Mouse (Mus musculus): ENCODE results near the gene Twf2.

Twf2 gene

GRCm38 (mm10) chr9:106237401-106237800 lies 34.5 kb downstream of the Twf2 start:
- no peak for DNase-seq (ENCODE audit: low spot score in 2 of 2)

DNA sequence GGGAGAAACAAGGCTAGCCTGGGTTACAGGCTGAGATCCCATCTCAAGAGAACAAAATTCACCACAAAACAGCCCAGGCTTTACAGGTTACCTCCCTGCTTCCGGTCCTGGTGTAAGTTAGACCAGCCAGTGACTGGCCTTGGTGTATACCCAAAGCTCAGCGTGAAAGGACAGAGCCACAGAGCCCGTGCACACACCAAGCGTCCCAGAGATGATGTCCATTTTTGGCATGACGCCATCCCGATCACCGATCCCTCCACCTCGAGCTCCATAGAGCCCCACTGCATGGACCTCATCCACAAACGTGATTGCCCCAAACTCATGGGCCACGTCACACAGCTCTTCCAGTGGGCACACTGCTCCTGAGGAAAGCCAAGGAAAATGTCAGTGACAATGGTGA lies 35.0 kb downstream of the Twf2 start:
- no peak for DNase-seq (ENCODE audit: low spot score in 2 of 2)

- no peak for DNase-seq (ENCODE audit: low spot score in 2 of 2)
Measured at GRCm38 (mm10) chr9:106241541-106242164, 38.7 kb downstream of the Twf2 start.

DNA sequence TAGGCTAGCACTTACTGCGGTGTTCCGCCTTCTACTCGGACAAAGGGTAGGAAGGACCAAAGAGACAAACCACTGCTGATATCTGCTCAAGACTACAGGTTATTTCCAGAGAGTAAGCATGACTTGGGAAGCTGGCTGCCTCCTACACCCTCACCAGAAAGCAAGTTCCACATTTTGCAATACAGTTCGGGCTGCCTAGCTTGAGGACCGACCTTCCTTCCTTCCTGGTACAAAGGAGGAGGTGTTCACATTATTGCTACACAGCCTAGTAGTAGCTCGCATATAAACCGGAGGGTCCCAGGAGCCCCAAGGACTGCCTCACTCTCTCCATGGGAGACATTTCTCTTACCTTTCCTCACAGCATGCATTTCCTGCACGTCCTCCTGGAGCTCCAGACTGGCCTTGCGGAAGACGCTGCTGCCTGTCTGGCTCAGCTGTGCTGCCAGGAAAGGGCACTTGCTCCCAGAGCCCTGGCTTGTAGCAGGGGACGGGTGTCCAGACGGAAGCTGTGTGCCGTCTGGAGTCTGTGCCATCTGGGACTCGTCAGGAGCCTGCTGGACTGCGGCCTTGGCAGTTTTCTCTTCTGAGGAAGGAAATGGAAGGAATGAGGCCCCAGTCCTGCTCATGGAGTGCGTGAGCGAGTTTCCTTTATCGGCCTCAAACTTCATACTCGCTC lies 40.0 kb downstream of the Twf2 start:
- DNase-seq (ENCODE audit: low spot score in 2 of 2) = no peak

GRCm38 (mm10) chr9:106249550-106249949 lies 46.6 kb downstream of the Twf2 start:
- peak in 1 of 2 experiments; percentile 37 for DNase-seq (ENCODE audit: low spot score in 2 of 2)

GRCm38 (mm10) chr9:106250245-106250644 lies 47.3 kb downstream of the Twf2 start:
- no peak for DNase-seq (ENCODE audit: low spot score in 2 of 2)

DNA sequence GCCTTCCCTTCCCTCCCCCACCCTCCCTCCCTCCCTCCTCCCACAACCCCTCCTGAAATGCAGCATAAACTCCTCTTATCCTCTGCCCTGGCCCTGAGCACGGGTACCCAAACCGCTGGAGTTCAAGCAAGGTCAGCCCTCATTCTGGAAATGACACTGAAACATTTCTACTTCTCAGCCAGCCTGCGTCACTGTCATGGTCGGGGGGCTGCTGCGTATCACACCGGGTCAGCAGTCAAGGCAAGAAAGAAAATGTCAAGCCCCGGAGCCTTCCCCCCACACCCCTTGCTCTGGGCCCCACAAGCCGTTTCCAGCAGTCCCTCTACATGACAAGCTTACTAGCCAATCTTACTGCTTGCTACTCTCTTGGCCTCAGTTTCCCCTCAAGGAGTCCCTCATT lies 48.2 kb downstream of the Twf2 start:
- no peak for DNase-seq (ENCODE audit: low spot score in 2 of 2)

DNA sequence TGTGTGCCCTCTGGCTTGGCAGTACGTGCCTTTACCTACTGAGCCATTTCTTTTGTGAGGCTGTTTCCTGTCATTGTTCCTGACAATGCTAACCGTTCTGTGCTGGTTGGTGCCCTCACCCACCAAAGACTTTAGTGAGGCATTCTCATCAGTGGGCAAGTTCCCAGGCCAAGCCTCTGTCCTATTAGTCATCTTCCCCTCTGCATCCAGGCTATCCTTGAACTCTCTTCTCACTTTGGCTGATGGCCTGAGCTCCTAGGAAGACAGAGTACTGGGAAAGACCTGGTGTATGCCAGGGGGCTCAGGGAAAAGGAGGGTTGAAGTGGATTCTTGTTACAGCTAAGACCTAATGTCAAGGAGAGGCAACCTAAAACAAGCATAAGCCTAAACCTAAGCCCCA lies 51.1 kb downstream of the Twf2 start:
- DNase-seq (ENCODE audit: low spot score in 2 of 2) = no peak

DNA sequence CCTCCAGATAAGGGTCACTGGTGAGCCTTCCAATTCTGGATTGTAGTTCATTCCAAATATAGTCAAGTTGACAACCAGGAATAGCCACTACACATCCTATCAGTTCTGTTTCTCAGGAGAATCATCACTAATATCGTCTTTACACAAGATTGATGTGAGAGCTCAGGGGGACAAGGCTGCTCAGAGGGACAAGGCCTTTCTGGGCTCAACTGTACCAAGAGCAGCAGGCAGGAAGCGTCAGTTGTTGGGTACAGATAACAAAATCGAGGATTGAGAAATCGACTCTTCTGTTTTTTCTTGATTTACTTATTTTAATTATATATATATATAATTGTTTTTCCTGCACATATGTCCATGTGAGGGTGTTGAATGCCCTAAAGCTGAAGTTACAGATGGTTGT lies 55.5 kb downstream of the Twf2 start:
- no peak for DNase-seq (ENCODE audit: low spot score in 2 of 2)

DNA sequence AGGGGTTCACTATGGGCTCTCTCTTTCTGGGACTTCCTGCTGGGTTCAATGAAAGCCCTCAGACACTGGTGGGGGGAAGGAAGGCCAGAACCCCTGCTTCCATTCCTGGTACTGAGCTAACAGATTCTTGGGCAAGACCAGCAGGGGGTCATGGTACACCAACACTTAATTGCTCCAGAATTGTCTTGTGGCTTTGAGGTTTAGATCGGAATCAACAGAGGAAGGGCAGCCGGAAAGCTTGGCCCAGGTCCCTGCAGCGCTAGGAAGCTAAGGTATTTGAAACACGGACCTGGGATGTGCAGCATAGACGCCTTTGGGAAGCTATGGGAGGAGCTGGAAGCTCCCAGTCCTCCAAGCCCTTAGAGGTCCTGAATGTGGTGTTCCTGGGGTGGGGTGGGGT lies 56.1 kb downstream of the Twf2 start:
- no peak for DNase-seq (ENCODE audit: low spot score in 2 of 2)

- DNase-seq (ENCODE audit: low spot score in 2 of 2) = no peak
Measured at GRCm38 (mm10) chr9:106261058-106261457, 58.1 kb downstream of the Twf2 start.

DNA sequence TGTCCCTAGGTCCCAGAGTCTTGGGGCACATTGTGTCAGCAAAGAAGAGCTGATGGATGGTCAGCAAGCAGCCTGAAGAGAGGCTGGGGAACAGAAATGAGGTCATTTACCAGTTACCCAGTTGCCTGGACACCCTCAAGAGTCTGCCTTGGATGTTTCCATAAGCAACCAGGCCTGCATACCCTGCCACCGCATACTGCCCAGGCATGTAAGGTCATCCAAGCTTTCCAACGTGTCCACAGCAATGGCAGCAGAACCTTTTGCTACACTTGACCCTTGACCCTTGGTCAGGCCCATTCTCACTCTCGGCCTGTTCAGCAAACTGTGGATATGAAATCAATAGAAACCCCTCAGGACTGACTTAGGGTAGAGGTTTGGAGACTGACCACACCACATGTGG lies 58.6 kb downstream of the Twf2 start:
- no peak for DNase-seq (ENCODE audit: low spot score in 2 of 2)

GRCm38 (mm10) chr9:106262075-106262474 lies 59.2 kb downstream of the Twf2 start:
- DNase-seq (ENCODE audit: low spot score in 2 of 2) = no peak

- DNase-seq (ENCODE audit: low spot score in 2 of 2) = no peak
Measured at GRCm38 (mm10) chr9:106263381-106263924, 60.5 kb downstream of the Twf2 start.
